Mouse (Mus musculus) thymus, adult 2 months (tissue): ENCODE measurements around the gene Hspbp1.

Experiments used
- CTCF ChIP-seq: fragments of 200-500 bp; IDR thresholded peaks from 2 replicates; pipeline ENCODE4 v1.5.1; 2012; ENCODE audit warnings: mild to moderate bottlenecking, control low read depth, low read length, moderate library complexity, borderline replicate concordance; ENCODE audit not compliant: control insufficient read depth, poor library complexity, insufficient read depth; ENCODE audit errors: extremely low read depth
- POLR2A ChIP-seq: fragments of 200-500 bp; IDR thresholded peaks from 2 replicates; pipeline ENCODE4 v1.6.1; 2012; ENCODE audit warnings: mild to moderate bottlenecking, low read length, control low read depth, moderate library complexity; ENCODE audit not compliant: control insufficient read depth, poor library complexity, insufficient read depth; ENCODE audit errors: extremely low read depth

DNA sequence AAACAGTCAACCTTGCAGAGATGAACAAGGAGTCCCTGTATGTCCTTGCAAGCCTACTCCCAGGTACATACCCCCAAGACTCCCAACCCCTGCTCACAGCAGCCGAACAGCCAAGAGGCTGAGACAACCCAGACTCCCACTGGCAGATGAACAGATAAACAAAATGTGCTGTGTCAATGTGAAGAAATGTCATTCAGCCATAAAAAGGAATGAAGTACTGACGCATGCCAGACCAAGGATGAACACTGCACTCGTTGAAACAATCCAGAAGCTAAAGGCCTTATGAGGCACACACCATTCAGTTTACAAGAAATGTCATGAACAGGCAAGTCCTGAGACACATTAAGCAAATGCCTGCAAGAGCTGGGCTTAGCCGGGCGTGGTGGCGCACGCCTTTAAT lies 9.7 kb downstream of the Hspbp1 start:
- TF ChIP-seq POLR2A, result no peak
- no peak for TF ChIP-seq CTCF
